Mouse (Mus musculus): ENCODE measurements around the gene Ttc7.
A peak's percentile ranks its signal among the peaks of the same experiment; 100 is the strongest.

Gene Ttc7

DNA sequence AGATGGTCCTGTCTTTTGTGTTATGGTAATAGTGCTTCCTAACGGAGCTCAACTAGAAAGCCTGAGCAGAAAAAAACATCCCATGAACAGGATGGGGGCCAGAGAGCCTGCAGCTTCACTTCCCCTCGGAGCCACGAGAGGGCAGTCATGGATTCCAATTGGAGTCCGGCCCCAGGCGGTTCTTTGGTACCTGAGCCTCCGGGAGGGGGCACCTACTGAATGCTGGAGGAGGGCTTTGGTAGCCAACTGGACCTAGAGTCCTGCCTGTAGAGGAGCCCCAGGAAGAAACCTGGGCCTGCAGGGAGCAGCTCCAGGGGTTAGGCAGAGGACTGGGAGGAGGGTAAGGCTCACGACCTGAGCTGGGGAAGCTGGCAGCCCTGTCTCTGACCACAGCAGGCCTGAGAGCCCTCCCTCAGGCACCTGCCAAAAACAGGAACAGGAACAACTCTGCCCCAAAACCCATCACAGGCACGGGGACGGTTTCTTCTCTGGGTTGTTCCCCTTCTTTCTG lies 32.4 kb downstream of the Ttc7 start:
- DNase-seq: peak; percentile 83 to 91

DNA sequence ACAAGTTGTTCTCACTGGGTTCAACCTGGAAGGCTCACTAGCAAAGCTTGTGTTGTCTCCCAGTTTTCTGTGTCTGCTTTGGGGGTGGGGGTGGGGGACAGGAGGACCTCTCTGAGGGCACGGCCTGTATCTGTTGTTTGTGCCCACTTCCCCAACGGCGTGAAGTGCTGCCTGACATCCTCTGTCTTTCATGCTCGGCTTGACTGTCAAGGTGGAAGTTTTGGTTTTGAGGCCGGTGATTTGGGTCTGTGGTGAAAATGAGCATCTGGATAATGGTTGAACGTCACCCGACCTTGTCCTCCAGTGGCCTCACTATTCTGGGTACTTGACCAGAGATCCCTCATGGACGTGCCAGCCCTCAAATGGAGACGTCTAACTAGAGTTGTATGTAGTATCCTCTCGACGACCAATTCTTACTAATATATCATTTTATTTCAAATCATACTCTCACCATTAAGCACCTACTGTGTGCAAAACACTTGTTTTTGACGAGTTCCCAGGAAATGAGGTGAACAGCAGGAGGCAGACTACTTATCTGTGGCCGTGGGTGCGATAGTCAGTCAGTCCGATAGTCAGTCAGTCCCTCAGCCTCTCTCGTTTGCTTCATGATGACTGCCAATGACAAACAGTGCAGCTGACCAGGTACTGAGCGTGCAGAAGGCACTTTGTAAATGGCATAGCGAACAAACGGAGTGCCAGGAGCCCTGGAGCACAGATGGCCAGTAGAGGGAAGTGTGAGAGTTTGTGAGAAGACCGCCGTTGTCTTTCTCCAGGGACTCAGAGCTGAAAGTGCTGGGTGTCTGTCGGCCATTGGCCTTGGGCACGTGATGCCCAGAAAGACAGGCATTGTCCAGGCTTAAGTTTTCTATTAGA lies 33.4 kb downstream of the Ttc7 start:
- DNase-seq: no peak

DNA sequence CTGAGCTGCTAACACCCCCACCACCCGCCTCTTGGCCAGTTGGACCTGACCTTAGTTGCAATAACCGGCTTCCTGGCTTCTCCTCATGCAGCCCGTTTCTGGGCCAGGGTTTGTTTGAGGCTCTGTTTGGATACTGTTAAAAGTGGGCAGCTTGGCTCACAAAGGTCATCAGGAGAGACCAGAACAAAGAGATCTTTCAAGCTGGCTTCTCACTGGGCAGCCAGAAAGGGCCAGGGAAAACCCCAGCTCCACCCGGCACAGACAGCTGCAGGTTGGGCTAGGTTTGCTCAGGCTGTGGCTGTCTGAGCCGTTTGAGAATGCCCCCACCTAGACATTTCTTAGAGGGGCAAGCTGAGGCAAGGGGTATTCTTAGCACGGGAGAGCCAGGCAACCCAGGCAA lies 34.6 kb downstream of the Ttc7 start:
- no peak for DNase-seq

DNA sequence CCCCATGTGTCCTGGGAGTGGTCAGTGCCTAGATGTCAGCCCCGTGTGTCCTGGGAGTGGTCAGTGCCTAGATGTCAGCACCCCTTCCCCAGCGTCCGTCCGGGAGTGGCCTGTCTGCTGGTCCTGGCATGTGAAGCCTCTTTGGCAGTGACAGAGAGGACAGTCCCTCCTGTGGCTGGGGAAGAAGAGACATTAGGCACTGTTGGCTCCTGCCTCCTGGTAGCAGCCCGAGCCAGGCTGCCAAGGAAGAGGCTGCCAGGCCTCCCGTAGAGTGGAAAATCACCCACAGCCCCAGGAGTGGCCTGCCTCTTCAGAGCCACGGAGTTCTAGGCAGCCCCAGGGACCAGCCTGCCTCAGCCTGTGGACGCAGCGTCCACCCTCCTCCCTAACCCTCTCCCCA lies 35.3 kb downstream of the Ttc7 start:
- DNase-seq: no peak

DNA sequence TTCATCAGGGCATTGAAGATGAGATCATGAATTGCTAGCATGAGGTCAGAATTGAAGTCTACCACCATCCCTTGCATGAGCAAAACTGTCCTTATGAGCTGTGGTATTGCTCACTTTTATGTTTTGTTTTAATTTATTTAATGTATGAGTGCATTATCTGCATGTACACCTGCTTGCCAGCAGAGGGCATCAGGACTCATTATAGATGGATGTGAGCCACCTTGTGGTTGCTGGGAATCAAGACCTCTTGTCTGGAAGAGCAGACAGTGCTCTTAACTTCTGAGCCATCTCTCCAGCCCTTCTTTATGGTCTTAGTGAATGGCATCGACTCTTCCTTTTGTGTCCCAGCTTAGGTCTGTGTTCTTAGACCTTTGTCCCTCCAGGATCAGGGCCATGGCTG lies 39.0 kb downstream of the Ttc7 start:
- no peak for DNase-seq

DNA sequence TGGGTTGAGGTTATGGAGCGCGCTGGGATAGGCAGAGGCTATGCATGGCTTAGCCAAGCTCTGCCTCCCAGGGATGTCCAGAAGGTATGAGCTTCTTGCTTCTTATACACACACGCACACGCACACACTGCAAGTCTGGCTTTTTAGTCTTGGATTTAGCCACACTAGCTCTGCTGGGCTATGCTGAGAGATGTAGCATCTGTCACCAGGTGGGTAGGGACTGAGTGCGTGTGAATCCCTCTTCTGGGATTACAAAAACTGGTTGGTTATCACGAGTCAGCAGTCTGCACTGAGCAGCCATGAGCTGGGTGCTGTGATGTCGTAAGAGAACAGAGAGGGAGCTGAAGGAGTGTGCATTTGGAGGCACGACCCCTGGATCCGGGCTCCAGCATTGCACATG lies 40.5 kb downstream of the Ttc7 start:
- DNase-seq: no peak

DNA sequence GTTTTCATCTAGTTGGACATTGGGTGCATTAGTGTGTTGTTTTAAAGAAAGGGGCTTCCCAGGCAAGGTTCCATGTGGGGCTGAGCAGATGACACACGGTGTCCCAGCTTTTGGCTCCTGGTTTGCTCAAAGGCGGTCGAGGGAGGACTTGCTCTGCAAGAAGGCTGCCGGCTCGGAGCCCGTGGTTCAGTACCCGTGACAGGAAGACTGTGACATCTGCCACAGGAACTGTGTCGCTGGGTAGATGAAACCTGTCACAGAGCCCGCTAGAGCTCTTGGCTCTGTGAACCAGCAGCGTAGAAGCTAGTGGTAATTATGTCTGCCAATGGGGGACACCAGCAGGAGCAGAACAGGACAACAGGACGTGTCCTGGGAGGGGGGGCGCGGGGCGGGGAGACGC lies 42.8 kb downstream of the Ttc7 start:
- DNase-seq: no peak

DNA sequence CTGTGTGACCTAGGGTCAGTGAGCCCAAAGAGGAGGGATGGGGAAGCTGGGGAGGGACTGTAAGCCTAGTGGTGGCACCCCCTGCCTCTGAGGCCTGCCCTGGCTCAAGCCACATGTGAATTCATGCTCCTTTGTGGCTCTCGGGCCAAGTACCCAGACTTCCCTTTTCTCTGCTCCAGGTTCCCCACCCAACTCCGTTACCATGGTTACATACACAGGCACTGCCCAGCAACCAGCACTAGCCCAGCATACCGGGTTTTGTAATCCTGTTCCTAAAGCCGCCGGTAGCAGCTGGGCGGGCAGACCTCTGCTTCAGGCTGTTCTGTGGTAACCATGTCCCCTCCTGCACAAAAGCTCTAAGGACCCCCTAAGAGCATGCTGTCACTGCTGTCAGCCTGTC lies 44.3 kb downstream of the Ttc7 start:
- no peak for DNase-seq

DNA sequence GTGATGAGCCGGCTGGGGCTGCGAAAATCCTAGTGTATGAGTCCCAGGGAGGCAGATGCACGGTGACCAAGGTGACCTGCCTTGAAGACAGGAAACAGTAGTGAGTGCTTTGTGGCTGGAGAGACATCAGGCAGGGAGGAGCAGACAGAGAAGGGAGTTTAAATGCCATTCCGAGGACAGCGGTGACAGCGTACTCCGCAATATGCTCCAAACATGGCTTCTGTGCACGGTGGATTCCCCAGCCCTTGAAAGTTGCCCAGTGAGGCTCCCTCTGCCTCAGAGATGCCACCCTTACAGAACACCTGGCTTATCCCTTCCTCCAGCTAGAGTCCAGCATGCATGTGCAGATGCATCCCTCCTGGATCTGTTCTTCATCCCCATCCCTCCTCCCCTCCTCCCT lies 45.0 kb downstream of the Ttc7 start:
- no peak for DNase-seq

DNA sequence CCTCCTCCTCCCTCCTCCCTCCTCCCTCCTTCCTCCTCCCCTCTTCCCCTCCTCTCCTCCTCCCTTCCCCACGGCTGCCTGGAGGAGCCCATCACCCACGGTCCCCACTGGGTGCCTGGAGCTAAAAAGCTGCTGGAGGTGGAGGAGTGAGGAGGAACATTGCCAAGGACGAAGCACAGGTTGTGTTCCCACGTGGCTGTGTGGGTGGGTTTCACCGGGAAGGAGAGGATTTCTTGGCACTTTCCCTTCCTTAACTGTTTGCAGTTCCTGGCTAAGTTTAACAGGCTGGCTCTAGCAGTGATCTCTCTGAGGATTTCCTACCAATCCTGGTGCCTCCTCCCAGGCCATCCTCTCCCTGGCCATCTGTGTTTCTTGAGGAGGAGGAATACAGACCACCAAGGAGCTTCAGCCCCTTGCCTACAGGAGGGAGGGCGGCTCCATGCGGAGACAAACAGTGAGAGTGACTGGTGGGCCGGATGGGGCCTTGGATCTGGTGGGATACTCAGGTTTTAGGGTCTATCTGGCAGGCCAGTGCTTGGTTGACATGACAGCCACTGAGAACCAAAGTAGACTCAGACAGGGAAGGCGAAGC lies 45.6 kb downstream of the Ttc7 start:
- no peak for DNase-seq

DNA sequence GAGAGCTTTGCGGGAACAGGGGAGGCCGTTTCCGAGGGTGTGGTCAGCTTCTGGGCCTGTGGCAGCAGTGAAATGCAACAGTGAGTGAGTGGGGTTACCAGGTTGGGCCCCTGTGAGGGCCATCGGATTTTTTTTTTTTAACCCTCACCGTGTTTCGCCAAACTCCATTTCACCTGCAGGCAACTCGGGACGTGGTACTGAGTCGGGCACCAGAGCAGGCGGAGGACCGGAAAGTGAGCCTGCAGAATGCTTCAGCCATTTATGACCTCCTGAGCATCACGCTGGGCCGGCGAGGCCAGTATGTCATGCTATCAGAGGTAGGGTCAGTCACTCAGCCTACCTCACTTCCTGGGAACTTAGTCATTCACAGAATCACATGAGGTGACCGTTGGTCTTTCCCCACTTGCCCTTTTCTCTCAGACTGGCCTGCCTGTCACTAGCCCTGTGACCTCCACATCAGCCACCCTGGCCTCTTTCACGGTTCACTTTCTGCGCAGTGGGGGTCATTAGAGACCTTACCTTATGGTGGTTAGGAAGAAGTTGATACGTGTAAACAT lies 46.5 kb downstream of the Ttc7 start:
- no peak for DNase-seq

DNA sequence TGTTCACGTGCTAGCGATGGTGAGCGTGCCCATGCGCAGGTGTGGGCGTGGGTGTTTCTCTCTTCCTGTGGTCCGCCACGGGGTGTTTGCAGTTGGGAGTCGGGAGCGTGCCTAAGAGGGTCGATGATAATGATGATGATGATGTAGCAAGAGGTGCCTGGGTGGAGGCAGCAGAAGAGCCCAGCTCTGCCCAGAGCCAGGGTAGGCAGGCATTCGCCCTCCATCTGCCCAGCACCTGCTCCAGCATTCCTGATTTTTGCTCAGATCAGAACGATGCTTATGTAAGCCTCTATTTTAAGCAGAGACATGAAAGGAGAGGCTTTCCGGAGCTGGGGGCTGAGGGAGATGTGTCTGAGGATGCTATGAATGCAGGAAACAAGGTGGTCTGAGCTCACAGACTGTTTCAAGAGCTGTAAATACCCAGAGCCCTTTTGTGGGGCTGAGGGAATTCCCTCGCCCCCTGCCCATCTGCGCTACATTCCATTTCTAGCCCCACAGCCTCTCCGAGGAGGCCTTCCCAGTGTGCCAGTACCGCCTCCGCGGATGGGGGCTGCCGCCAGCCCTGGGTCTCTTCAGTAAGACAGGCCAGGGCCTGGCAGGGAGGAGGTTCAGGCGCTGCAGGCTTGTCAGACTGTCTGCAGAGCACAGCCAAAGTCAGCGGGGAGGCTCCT lies 47.7 kb downstream of the Ttc7 start:
- DNase-seq: no peak

DNA sequence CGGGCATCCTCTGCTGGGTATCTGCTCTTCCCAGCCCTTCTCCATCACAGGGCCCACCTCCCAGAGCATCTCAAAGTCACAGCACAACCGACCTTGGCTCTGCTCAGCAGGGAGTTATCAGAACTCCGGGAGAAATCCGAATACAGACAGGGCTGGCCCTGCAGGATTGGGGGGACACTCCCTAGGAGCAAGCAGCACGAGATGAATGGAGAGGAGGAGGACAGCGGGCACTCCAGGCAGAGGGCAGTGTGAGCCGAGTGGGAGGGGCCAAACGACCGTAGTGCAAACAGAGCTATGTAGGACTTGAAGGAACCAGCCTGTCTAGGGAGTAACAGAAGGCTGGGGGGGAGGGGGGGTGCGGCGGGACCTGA lies 48.2 kb downstream of the Ttc7 start:
- no peak for DNase-seq

DNA sequence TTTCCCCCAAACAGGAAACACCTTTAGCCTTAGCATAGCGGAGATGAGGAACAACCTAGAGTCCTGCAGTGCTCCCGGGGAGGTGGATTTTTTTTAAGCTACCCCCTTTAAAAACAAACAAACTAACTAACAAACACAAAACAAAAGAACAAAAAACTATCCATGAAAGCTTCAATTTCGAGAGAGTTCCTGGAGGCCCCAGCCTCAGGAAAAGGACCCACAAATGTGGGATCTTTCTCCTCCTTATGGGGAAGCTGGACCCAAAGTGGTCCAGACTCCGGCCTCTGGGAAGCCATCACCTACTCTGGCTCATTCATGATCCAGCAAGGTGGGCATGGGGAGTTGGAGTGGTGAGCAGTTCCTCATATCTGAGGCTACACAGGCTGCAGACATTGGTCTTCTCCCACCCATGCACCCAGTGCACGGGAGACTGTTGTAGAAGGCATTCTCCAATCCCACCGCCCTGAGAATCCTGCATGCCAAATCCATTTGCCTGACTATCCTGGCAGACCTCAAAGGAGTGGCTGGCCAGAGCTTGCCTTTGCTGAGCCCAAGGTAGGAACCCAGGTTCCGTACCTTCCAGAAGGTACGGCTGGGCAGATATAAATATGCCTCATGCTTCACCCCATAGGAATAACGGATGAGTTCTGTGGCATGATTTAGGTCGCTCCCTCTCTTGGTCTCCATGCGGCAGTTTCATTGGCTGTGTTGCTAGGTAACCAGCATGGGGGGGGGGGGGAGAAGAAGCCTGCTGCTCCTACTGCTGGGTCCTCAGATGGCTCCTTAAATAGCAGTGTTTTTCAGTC lies 48.9 kb downstream of the Ttc7 start:
- no peak for DNase-seq

DNA sequence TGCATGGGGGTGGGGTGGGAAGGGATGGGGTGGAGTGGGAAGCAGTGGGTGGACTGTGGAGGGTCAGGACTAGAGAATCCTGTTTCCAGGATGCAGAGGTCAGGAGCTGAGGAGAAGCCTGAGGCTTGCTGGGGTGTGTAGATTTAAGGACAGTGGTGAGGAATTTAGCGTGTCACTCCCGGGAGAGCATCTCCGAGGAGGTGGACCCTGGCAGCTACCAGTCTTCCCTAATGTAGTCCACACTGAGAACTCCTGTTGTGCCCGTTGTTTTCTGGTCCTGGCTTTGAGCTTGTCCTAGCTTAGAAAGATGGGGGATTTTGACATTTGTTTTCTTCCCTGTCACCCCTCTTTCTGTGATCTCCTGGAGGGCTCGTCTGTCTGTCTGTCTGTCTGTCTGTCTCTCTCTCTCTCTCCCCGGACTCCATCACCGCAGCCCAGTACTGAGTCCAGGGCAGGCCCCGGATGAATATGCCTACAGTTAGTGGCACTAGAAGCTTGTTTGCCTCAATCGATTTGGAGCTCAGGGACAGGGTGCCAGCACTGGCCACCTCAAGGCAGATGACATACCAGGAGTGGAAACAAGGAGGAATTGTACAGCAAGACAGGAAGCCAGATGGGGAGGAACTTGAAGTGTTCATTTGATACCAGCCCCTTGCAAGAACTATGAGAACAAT lies 49.6 kb downstream of the Ttc7 start:
- DNase-seq: no peak

DNA sequence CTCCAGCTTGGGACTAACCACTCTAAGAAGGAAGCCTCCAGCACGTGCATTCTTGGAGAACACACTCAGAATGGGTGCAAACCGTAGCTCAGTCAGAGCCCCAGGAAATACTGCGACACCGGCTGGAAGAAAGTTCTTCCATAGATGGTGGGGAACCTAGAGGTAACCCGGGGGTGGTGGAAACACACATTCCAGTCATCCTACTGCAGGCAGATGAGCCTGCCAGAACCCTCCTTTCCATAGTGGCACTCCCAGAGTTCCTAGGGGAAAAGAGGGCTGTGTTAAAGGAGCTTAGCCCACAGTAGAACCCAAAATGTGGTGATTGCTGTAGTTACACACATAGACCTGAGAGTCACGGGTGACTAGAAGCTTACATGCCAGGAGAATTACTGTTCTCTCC lies 50.2 kb downstream of the Ttc7 start:
- no peak for DNase-seq

DNA sequence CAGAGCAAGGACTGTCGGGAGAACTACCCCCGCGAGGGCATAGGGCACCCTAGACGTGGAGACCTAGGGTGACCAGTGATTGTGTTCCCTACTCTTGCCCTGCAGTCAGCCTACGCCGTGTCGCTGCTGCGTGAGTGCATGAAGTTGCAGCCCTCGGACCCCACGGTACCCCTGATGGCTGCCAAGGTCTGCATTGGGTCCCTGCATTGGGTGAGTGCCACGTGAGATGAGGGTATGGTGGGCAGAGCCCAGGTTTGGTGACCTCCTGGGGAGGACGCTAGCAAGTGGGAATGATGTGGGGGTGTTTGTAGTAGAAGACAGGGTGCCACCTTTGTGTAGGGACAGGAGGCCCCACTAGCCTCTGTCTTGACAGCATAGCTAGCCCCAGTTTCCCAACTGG lies 51.5 kb downstream of the Ttc7 start:
- DNase-seq: no peak

DNA sequence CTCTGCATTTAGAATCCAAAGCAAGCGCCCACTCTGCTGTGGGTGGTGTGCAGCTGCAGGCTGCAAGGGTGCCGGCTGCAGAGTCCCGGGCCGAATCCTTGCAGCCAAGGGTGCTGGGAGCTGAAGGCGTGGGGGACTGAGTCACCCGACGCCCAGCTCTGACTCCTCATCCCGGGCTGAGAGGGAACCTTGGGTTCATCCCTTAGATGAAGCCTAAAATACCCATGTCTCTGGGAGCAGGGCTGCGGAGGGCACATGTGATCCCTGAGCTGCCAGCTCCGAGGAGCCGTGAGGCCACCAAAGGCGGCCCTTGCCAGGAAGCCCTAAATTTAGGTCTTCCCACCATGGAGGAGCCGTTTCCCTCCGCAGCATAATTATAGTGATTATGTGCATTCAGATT lies 52.5 kb downstream of the Ttc7 start:
- DNase-seq: no peak

DNA sequence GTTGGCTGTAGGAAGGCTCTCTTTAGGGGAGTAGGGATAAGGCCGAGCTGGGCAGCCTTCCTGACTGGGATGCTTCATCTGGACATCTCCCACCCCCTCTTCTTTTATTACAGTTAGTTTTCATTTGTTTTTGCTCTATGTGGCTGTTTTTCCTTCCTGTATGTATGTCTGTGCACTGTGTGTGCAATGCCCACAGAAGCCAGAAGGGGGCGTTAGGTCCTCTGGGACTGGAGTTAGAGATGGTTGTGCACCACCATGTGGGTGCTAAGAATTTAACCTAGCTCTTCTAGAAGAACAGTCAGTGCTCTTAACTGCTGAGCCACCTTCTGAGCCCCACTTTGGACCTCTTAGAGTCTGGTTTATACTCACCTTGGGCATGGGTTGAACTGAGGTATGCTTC lies 53.0 kb downstream of the Ttc7 start:
- DNase-seq: no peak

DNA sequence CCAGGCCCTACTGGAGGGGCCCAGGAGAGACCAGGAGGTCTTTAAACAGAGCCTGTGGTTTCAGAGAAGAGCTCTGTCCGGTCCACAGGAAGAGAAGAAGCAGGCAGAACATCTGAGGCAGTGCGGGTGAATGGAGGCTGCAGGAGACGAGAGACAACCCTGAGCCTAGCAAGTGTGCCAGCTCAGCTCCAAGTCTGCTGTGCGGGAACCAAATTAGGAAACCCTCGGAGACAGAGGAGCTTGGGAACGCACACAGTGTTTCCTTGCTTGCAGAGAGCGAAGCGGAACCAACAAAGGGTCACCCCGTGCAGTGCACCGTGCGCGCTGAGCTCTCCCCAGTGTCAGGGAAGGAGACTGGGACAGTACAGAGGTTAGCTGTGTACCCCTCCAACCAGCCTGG lies 54.2 kb downstream of the Ttc7 start:
- no peak for DNase-seq

DNA sequence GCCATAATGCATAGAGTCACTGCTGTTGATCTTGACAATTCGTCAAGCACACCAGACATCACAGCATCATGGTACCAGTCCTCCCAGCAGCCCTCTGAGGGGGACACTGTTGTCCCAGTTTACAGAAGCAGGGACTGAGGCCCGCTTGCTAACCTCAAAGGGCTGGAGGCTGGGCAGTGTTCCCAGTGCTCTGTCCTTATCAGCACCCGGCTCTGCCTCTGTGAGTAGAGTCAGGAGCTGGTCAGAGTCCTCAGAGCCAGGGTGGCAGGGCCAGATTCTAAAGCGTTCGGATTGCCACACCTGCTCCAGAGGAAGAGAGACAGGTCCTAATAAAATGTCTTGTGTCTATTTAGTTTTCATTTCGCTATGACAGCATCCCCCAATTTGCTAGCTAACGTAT lies 55.0 kb downstream of the Ttc7 start:
- no peak for DNase-seq

DNA sequence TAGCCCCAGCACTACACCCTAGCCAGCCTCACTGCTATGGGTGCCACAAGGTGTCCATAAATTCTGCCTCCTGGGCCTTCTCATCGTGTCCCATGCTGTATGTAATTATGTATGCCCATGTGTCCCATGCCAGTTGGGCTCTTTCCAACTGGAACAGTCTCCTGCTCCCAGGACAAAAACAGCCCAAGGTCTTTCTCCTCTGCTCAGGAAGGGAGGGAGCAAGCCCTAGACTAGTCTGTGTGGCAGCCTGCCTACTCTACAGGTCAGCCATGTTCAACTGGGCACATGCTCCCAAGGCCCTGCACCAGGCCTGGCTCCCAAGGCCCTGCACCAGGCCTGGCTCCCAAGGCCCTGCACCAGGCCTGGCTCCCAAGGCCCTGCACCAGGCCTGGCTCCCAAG lies 56.4 kb downstream of the Ttc7 start:
- DNase-seq: no peak

All from spleen, adult 18-20 months (tissue).